Mouse (Mus musculus): ENCODE measurements around the gene Glis2. TPM values are rescaled to one million over a fixed set of nuclear protein-coding genes. Genes with fewer than 3 reads are reported as not detected.

Gene Glis2
- polyA plus RNA-seq (2015; fragmentation: Nextera tagmentation; extraction: Ambion mirVana): 16.7 and 19.4 TPM in 2 replicates

DNA sequence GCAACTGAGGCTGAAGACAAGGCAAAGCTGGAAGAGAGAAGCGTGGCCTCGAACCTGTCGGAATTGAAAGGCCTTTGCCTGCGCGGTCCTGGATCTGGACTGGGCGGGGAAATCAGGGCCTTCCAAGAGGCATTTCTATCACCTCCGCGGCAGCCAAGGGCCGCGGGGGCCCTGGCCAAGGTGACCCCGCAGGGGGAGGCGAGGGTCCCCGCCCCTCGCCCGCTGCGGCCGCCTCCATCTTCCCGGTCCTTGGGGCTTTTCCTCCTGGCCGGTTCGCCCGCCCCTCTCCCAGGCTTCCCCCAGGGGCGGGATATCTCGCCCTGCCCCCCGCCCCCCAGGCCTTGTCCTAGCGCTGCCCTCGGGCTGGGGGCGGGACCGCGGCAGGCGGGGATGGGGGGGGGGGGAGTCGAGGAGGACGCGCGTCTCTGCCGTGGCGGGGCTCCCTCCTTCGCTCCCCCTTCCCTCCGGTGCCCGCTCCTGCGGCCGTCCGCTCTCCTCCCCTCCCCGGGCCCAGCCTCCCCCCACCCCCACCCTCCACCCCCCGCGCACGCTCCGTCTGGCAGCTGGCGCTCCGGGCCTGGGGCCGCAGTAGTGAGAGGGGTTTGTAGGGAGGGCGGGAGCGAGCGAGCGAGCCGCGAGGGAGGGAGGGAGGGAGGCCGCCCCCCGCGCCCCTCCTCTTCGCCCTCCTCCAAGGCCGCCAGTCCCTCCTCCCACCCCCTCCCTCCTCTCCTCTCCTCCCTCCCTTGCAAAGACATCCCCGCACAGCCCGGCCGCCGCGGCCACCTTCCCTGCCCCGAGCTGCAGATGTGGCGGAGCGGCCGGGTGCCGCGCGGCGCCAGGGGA lies at the start of gene Glis2:
Glis2 (plus strand) TSS at position 743 of the 843 bp plus-strand sequence.
- peak within 1 kb of the TSS; percentile 94 for H3K9ac ChIP-seq
- H3K4me1 ChIP-seq: peaks cover 65% of the 10 kb centered on the region
- peaks cover 10% of the 10 kb centered on the region for H3K36me3 ChIP-seq (ENCODE audit: poor library complexity, severe bottlenecking)
- peak within 1 kb of the TSS; percentile 84 for H3K4me3 ChIP-seq
- H3K27me3 ChIP-seq: no peaks in the 10 kb centered on the region
- WGBS: 0% methylated on average over 11 of the region's 74 CpGs
- H3K9me3 ChIP-seq (replicated peaks): no peaks in the 10 kb centered on the region
- H3K27ac ChIP-seq: peak within 1 kb of the TSS; percentile 94
- ATAC-seq: peak; percentile 84
- H3K4me2 ChIP-seq: peak within 1 kb of the TSS; percentile 97

DNA sequence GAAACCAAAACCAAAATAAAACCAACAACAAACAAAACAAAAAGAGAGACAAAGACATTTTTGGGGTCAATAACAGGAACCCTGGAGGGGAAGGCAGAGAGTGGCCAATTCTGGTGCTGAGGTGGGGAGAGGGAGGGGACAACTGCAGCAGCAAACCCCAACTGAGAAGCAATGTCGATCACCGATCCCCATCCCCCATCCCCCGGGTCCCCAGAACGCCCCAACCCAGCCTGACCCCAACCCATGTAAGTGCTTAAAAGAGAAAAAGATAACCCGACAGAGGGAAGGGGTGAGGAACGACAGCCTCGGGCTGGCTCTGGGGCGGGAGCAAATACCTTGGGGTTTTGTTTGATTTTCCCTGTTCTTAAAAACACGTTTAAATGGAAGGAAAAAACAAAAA lies 49.7 kb upstream of the Glis2 start:
- Histone ChIP-seq H3K4me1 (no peaks in the 10 kb centered on the region), H3K27me3 (no peaks in the 10 kb centered on the region), H3K4me2 (no peak overlapping the region), H3K9ac (no peak overlapping the region), H3K9me3 (replicated peaks) (no peaks in the 10 kb centered on the region), H3K36me3 (ENCODE audit: poor library complexity, severe bottlenecking) (peaks cover 46% of the 10 kb centered on the region), H3K4me3 (no peak overlapping the region), H3K27ac (no peak overlapping the region)
- no peak for ATAC-seq
- WGBS: 84% methylated on average over 9 of the region's 9 CpGs

DNA sequence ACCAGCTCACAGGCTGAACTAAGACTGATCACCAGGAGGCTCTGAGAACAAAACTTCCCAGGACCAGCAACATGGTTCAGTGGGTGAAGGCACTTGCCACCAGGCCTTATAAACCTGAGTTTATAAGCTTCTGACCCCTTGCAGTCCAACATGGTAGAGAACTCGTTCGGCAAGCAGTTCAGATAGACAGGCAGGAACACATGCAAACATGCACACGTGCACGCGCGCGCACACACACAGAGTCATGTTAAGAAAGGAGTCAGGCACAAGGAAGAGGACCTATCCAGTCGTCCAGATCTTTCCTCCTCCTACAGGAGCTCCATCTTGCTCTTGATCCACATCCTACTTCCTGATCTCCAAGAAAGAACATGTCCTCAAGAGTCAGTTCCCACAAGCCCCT lies 47.7 kb upstream of the Glis2 start:
- Histone ChIP-seq H3K4me1 (no peaks in the 10 kb centered on the region; the same call in 1 of the 2 replicates), H3K27me3 (no peaks in the 10 kb centered on the region), H3K27ac (no peak overlapping the region), H3K9me3 (replicated peaks) (no peaks in the 10 kb centered on the region), H3K36me3 (ENCODE audit: poor library complexity, severe bottlenecking) (peaks cover 60% of the 10 kb centered on the region), H3K9ac (no peak overlapping the region), H3K4me2 (no peak overlapping the region), H3K4me3 (no peak overlapping the region)
- WGBS: 93% methylated on average over 8 of the region's 8 CpGs
- no peak for ATAC-seq

- 96% methylated on average over 5 of the region's 5 CpGs for WGBS
- Histone ChIP-seq H3K27ac (no peak overlapping the region), H3K9ac (no peak overlapping the region), H3K9me3 (replicated peaks) (no peaks in the 10 kb centered on the region), H3K27me3 (no peaks in the 10 kb centered on the region), H3K36me3 (ENCODE audit: poor library complexity, severe bottlenecking) (peaks cover 61% of the 10 kb centered on the region), H3K4me1 (no peaks in the 10 kb centered on the region; the same call in 1 of the 2 replicates), H3K4me3 (no peak overlapping the region), H3K4me2 (no peak overlapping the region)
- ATAC-seq: no peak
Measured at GRCm38 (mm10) chr16:4547611-4548010, 46.9 kb upstream of the Glis2 start.

DNA sequence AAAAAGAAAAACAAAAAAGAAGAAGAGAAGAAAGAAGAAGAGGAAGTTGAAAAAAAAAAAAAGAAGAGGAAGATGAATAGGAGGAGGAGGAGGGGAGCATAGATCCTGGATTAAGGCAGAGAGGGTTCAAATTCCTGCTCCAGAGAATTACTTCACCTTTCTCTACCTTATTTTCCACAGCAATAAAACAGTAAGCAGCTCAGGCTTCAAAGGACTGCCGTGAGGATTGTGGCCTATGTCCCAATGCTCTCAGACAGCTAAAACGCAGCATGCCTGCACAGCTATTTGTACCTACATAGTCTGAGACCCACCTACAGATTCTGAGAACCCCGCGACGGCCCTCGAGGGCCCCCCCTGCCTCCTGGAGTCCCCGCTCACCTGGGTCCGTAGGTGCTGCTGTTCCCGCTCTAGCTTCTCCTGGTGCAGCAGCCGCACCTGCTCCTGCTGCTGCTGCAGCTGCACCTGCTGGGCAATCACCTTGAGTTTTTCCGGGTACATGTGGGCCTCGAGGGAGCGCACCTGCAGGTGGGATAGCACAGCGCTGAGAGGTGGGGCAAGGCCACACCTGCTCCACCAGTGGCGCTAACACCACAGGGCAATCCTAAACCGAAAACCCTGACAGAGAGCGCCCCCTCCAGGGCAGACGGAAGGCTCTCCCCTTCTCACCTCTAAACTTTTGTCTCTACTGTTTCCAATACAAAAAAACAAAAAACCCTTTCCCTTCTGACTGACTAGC lies 45.4 kb upstream of the Glis2 start:
- no peak overlapping the region for H3K9ac ChIP-seq
- H3K4me2 ChIP-seq: no peak overlapping the region
- no peak overlapping the region; the same call in 1 of the 2 replicates for H3K27ac ChIP-seq
- peaks cover 61% of the 10 kb centered on the region for H3K36me3 ChIP-seq (ENCODE audit: poor library complexity, severe bottlenecking)
- peaks cover 3% of the 10 kb centered on the region; the same call in 1 of the 2 replicates for H3K4me1 ChIP-seq
- ATAC-seq: no peak
- no peaks in the 10 kb centered on the region for H3K9me3 ChIP-seq (replicated peaks)
- 94% methylated on average over 18 of the region's 18 CpGs for WGBS
- no peaks in the 10 kb centered on the region for H3K27me3 ChIP-seq
- H3K4me3 ChIP-seq: no peak overlapping the region

DNA sequence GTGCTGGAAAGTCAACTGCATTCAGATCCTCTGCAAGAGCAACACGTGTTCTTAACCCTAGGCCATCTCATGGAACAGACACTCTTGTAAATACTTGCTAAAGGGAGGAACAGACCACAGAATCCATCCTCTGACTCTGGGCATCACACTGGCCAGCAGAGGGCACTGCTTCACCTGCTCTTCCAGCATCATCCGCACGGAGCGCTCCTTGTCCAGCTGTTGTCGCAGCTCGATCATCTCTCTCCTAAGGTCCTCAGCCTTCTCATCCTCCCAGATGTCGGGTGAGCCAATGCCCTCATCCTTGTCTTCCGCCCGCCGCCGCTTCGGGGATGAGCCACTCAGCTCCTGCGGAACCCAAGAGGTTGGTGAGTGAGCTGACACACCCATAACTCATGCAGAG lies 43.5 kb upstream of the Glis2 start:
- no peaks in the 10 kb centered on the region for H3K9me3 ChIP-seq (replicated peaks)
- 47% methylated on average over 13 of the region's 13 CpGs for WGBS
- no peak overlapping the region for H3K9ac ChIP-seq
- no peak overlapping the region for H3K4me3 ChIP-seq
- no peak overlapping the region for H3K4me2 ChIP-seq
- no peaks in the 10 kb centered on the region for H3K27me3 ChIP-seq
- peak; percentile 52 for ATAC-seq
- H3K27ac ChIP-seq: no peak overlapping the region
- H3K4me1 ChIP-seq: peaks cover 3% of the 10 kb centered on the region; the same call in 1 of the 2 replicates
- H3K36me3 ChIP-seq (ENCODE audit: poor library complexity, severe bottlenecking): peaks cover 48% of the 10 kb centered on the region

- H3K36me3 ChIP-seq (ENCODE audit: poor library complexity, severe bottlenecking): peaks cover 40% of the 10 kb centered on the region
- no peak overlapping the region for H3K4me3 ChIP-seq
- WGBS: 93% methylated on average over 12 of the region's 12 CpGs
- H3K9ac ChIP-seq: no peak overlapping the region
- H3K27ac ChIP-seq: no peak overlapping the region
- no peaks in the 10 kb centered on the region for H3K9me3 ChIP-seq (replicated peaks)
- H3K27me3 ChIP-seq: no peaks in the 10 kb centered on the region
- no peak overlapping the region for H3K4me2 ChIP-seq
- peaks cover 7% of the 10 kb centered on the region for H3K4me1 ChIP-seq
- ATAC-seq: no peak
Measured at GRCm38 (mm10) chr16:4551885-4552284, 42.6 kb upstream of the Glis2 start.

DNA sequence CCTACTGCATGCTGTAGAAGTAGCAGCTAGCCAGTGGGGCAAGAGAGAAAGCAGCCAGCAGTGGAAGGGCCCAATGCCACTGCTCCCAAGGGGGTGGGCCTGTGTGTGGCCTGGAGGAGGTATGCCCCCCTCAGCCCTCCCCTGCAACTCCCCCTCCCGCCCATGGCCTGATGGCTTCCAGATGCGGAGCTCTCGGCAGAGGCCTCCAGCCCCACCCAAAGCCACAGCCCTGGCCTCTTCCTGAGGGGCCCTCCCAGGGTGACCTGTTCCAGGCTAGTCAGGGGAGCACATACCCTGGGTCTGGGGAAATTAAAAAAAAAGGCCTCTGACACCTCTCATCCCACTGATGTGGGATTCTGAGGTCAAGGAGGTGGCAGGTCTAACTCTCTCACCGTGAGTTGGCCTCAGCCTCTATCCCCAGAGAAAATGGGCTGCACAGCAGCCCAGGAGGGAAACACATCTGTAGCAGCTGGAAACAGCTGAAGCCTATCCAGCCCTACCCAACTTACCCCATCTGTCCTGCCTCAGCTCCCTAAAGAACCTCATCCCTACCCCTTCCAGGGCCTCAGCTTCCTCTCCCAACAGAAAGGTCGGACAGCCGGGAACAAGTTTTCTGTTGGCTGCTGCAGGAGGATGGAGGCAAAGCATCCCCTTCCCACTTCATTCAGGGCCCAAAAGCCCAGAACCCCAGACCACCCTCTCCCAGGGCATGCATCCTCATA lies 41.5 kb upstream of the Glis2 start:
- no peak for ATAC-seq
- Histone ChIP-seq H3K27ac (no peak overlapping the region), H3K9me3 (replicated peaks) (no peaks in the 10 kb centered on the region), H3K4me2 (no peak overlapping the region), H3K36me3 (ENCODE audit: poor library complexity, severe bottlenecking) (peaks cover 33% of the 10 kb centered on the region), H3K4me3 (no peak overlapping the region), H3K9ac (peak overlapping the region; percentile 40; the same call in 1 of the 2 replicates), H3K27me3 (no peaks in the 10 kb centered on the region), H3K4me1 (peaks cover 18% of the 10 kb centered on the region)
- WGBS: 54% methylated on average over 6 of the region's 6 CpGs

GRCm38 (mm10) chr16:4555555-4555954 lies 39.0 kb upstream of the Glis2 start:
- no peak for ATAC-seq
- no peak overlapping the region for H3K4me3 ChIP-seq
- no peaks in the 10 kb centered on the region for H3K27me3 ChIP-seq
- peaks cover 14% of the 10 kb centered on the region for H3K36me3 ChIP-seq (ENCODE audit: poor library complexity, severe bottlenecking)
- 97% methylated on average over 1 of the region's 1 CpGs for WGBS
- H3K9me3 ChIP-seq (replicated peaks): no peaks in the 10 kb centered on the region
- peaks cover 22% of the 10 kb centered on the region for H3K4me1 ChIP-seq
- H3K27ac ChIP-seq: no peak overlapping the region
- no peak overlapping the region for H3K4me2 ChIP-seq
- H3K9ac ChIP-seq: no peak overlapping the region

DNA sequence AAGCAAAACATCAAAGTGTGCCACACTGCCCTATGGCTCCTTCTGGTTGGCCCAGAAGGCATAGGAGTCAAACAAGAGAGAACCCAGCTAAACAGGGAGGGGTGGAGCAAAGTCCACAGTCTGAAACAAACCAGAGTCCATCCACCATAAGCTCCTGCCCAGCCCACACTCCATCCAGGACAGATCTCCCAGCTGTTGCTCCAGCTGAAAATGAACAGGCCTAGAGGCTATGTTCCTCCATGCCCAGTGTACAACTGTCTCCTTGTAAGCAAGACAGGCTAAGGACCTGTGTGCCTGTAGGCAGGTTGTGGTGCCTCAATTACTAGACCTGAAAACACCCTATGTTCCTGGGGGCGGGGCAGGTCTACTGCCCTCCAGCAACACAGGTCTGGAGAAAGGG lies 37.4 kb upstream of the Glis2 start:
- no peaks in the 10 kb centered on the region for H3K36me3 ChIP-seq (ENCODE audit: poor library complexity, severe bottlenecking)
- no peaks in the 10 kb centered on the region for H3K9me3 ChIP-seq (replicated peaks)
- ATAC-seq: no peak
- H3K9ac ChIP-seq: peak overlapping the region; percentile 75
- no peaks in the 10 kb centered on the region for H3K27me3 ChIP-seq
- peaks cover 24% of the 10 kb centered on the region for H3K4me1 ChIP-seq
- 82% methylated on average over 1 of the region's 1 CpGs for WGBS
- no peak overlapping the region for H3K27ac ChIP-seq
- H3K4me3 ChIP-seq: peak overlapping the region; percentile 73
- peak overlapping the region; percentile 89 for H3K4me2 ChIP-seq

DNA sequence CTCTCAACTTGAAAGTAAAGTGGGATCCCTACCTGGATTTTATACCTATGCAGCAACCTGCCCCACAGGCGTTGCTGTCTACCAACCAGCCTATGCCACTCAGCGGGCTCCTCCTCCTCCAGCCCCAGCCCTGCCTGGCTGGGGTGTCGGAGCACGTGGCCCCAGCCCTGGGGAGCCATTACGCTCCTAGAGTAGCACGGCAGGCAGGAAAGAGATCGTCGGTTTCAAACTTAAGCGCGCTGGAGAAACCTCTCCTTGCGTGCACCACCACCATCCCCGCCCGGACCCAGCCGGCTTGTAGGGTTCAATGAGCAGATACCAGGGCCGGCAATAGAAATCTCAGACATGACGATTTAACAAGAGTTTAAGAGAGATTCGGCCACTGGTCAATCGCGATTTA lies 36.6 kb upstream of the Glis2 start:
- H3K27ac ChIP-seq: peak overlapping the region; percentile 92

More for the DNA sequence above, 36.6 kb upstream of the Glis2 start:
- Histone ChIP-seq H3K9ac (peak overlapping the region; percentile 75), H3K27me3 (no peaks in the 10 kb centered on the region), H3K4me3 (peak overlapping the region; percentile 73), H3K36me3 (ENCODE audit: poor library complexity, severe bottlenecking) (no peaks in the 10 kb centered on the region), H3K4me1 (peaks cover 24% of the 10 kb centered on the region), H3K4me2 (peak overlapping the region; percentile 89), H3K9me3 (replicated peaks) (no peaks in the 10 kb centered on the region)
- 0% methylated on average over 19 of the region's 19 CpGs for WGBS
- ATAC-seq: peak; percentile 60

All from forebrain, embryonic 13.5 days (tissue).